ENCODE assay signal across 8 mouse cellular contexts in genomic region chr1:151755660-151756424, GRCm38 (mm10). TPM values are rescaled to one million over a fixed set of nuclear protein-coding genes. Genes with fewer than 3 reads are reported as not detected.
A peak's percentile ranks its signal among the peaks of the same experiment; 100 is the strongest.
DNase-seq lines count a peak whose midpoint lies in the region; ATAC-seq and TF ChIP-seq lines count a peak whose summit lies in the region.

No protein-coding gene starts in this region.

- H3K9ac ChIP-seq in forebrain, embryonic 13.5 days, result peak overlapping the region; percentile 83
- H3K9ac ChIP-seq in limb, embryonic 13.5 days, result peak overlapping the region; percentile 87
- H3K9ac ChIP-seq in neural tube, embryonic 14.5 days (replicated peaks; ENCODE audit: low read depth, low read length), result peak overlapping the region; percentile 72

- no peaks in the 10 kb centered on the region for H3K9me3 ChIP-seq in erythroblast, embryonic 14.5 days (ENCODE audit: control insufficient read depth, low read length)
- H3K9me3 ChIP-seq in forebrain, embryonic 13.5 days (replicated peaks), result no peaks in the 10 kb centered on the region
- no peaks in the 10 kb centered on the region for H3K9me3 ChIP-seq in limb, embryonic 13.5 days
- H3K9me3 ChIP-seq in neural tube, embryonic 14.5 days (ENCODE audit: control insufficient read depth, low read length), result no peaks in the 10 kb centered on the region

- no peak; the same call in none of the 2 replicates for ATAC-seq in erythroblast, adult 5-6 weeks (replicated peaks; ENCODE audit: low FRiP score, poor library complexity, severe bottlenecking)
- no peak; the same call in 1 of the 2 replicates for ATAC-seq in forebrain, embryonic 13.5 days
- peak; percentile 2 for ATAC-seq in limb, embryonic 13.5 days (ENCODE audit: low FRiP score, low read depth)
- ATAC-seq in neural tube, embryonic 14.5 days (ENCODE audit: low read depth), result no peak

- no peak for TF ChIP-seq CTCF in testis, adult 2 months (IDR thresholded peaks at IDR 0.05; ENCODE audit: control insufficient read depth, insufficient read depth, insufficient replicate concordance, low read depth, low read length)

- peak overlapping the region; percentile 99 for H3K4me3 ChIP-seq in erythroblast, embryonic 14.5 days (replicated peaks)
- peak overlapping the region; percentile 99 for H3K4me3 ChIP-seq in testis, adult 2 months (ENCODE audit: control insufficient read depth, low read depth, low read length)
- H3K4me3 ChIP-seq in forebrain, embryonic 13.5 days, result peak overlapping the region; percentile 93
- peak overlapping the region; percentile 96 for H3K4me3 ChIP-seq in limb, embryonic 13.5 days
- H3K4me3 ChIP-seq in neural tube, embryonic 14.5 days (ENCODE audit: low read depth, low read length), result peak overlapping the region; percentile 81

- H3K27ac ChIP-seq in testis, adult 2 months (ENCODE audit: control insufficient read depth, insufficient read depth, low read depth, low read length), result peak overlapping the region; percentile 95
- peak overlapping the region; percentile 84 for H3K27ac ChIP-seq in forebrain, embryonic 13.5 days
- H3K27ac ChIP-seq in limb, embryonic 13.5 days, result peak overlapping the region; percentile 75; the same call in 1 of the 2 replicates
- H3K27ac ChIP-seq in neural tube, embryonic 14.5 days (ENCODE audit: low read depth, low read length), result peak overlapping the region; percentile 88

- H3K4me2 ChIP-seq in forebrain, embryonic 13.5 days, result peak overlapping the region; percentile 98
- peak overlapping the region; percentile 98 for H3K4me2 ChIP-seq in limb, embryonic 13.5 days (replicated peaks)
- H3K4me2 ChIP-seq in neural tube, embryonic 14.5 days (ENCODE audit: low read depth, low read length), result peak overlapping the region; percentile 68

- H3K27me3 ChIP-seq in erythroblast, embryonic 14.5 days (ENCODE audit: control insufficient read depth), result no peaks in the 10 kb centered on the region
- H3K27me3 ChIP-seq in testis, adult 2 months (ENCODE audit: control insufficient read depth, insufficient read depth, low read length), result no peaks in the 10 kb centered on the region
- H3K27me3 ChIP-seq in forebrain, embryonic 13.5 days, result no peaks in the 10 kb centered on the region
- no peaks in the 10 kb centered on the region for H3K27me3 ChIP-seq in limb, embryonic 13.5 days
- no peaks in the 10 kb centered on the region for H3K27me3 ChIP-seq in neural tube, embryonic 14.5 days (ENCODE audit: control insufficient read depth, insufficient read depth, low read length)

- H3K36me3 ChIP-seq in erythroblast, embryonic 14.5 days (ENCODE audit: control insufficient read depth), result peaks cover 8% of the 10 kb centered on the region
- H3K36me3 ChIP-seq in testis, adult 2 months (ENCODE audit: control insufficient read depth, insufficient read depth, low read length), result no peaks in the 10 kb centered on the region; the same call in 1 of the 2 replicates
- no peaks in the 10 kb centered on the region for H3K36me3 ChIP-seq in forebrain, embryonic 13.5 days (ENCODE audit: poor library complexity, severe bottlenecking)
- no peaks in the 10 kb centered on the region for H3K36me3 ChIP-seq in limb, embryonic 13.5 days
- no peaks in the 10 kb centered on the region; the same call in 1 of the 2 replicates for H3K36me3 ChIP-seq in neural tube, embryonic 14.5 days (ENCODE audit: control insufficient read depth, insufficient read depth, low read length)

- DNase-seq in testis, postnatal 14 days (ENCODE audit: low spot score), result no peak
- DNase-seq in spleen, postnatal 36 days (ENCODE audit: low spot score in 2 of 2), result no peak

- no peak for TF ChIP-seq POLR2A in testis, adult 2 months (IDR thresholded peaks at IDR 0.05; ENCODE audit: control insufficient read depth, low read depth, low read length)

- peaks cover 43% of the 10 kb centered on the region for H3K4me1 ChIP-seq in erythroblast, embryonic 14.5 days (ENCODE audit: control insufficient read depth)
- no peaks in the 10 kb centered on the region; the same call in 1 of the 2 replicates for H3K4me1 ChIP-seq in testis, adult 2 months (ENCODE audit: control insufficient read depth, insufficient read depth, low read length)
- peaks cover 16% of the 10 kb centered on the region for H3K4me1 ChIP-seq in forebrain, embryonic 13.5 days
- peaks cover 39% of the 10 kb centered on the region for H3K4me1 ChIP-seq in limb, embryonic 13.5 days
- peaks cover 7% of the 10 kb centered on the region; the same call in 1 of the 2 replicates for H3K4me1 ChIP-seq in neural tube, embryonic 14.5 days (ENCODE audit: control insufficient read depth, insufficient read depth, low read length)

- WGBS in forebrain, embryonic 13.5 days, result 7% methylated on average over 36 of the region's 36 CpGs
- WGBS in limb, embryonic 13.5 days, result 5% methylated on average over 34 of the region's 36 CpGs
- WGBS in neural tube, embryonic 14.5 days, result 6% methylated on average over 36 of the region's 36 CpGs

RNA-seq across cellular contexts. Expression of gene Edem3, which starts 0.7 kb away (rescaled TPM):
- 0.08 and 0.09 TPM in 2 replicates for polyA plus RNA-seq in erythroblast, embryonic 14.5 days (2012)
- 6.1 and 6.9 TPM in 2 replicates for total RNA-seq in erythroblast, adult 5-6 weeks (2015; ENCODE audit: low replicate concordance)
- total RNA-seq in erythroblast, adult 5-6 weeks (2017; ENCODE audit: low replicate concordance), result 15.7 and 16.0 TPM in 2 replicates
- polyA plus RNA-seq in testis, adult 2 months (2012; rRNA removed), result 3.0 and 3.6 TPM in 2 replicates
- polyA plus RNA-seq in forebrain, embryonic 13.5 days (2015; fragmentation: Nextera tagmentation; extraction: Ambion mirVana), result 13.4 and 14.4 TPM in 2 replicates
- polyA plus RNA-seq in limb, embryonic 13.5 days (2015; fragmentation: Nextera tagmentation; extraction: Ambion mirVana), result 17.3 and 19.6 TPM in 2 replicates
- polyA plus RNA-seq in neural tube, embryonic 14.5 days (2014; fragmentation: Nextera tagmentation; extraction: Ambion mirVana), result 24.7 and 34.0 TPM in 2 replicates
